Mouse (Mus musculus) lung, embryonic 16.5 days (tissue): Measurements from ENCODE around the gene S100a10. TPM values are rescaled to one million over a fixed set of nuclear protein-coding genes. Genes with fewer than 3 reads are reported as not detected.
"Not testable (repeated sequence)": the region's sequence is repeated elsewhere in the genome, so short reads cannot be mapped to it uniquely, and the experiment has no call there.

Source experiments
- ATAC-seq: fragments of 200-750 bp; cut with Nextera tagmentation; 2 replicates; pipeline ENCODE4 v1.8.0; 2017; ENCODE audit warnings: low read depth, mild to moderate bottlenecking, moderate library complexity
- H3K27ac ChIP-seq: fragments of 300-500 bp; sonication (generic); 2 replicates; pipeline ENCODE4 v1.5.1; 2014; ENCODE audit warnings: mild to moderate bottlenecking, control low read depth, low read length
- H3K27me3 ChIP-seq: fragments of 300-500 bp; sonication (generic); 2 replicates; pipeline ENCODE4 v1.6.1; 2014; ENCODE audit warnings: low read depth, low read length, mixed read lengths; ENCODE audit not compliant: control insufficient read depth, insufficient read depth
- H3K36me3 ChIP-seq: fragments of 300-500 bp; sonication (generic); 2 replicates; pipeline ENCODE4 v1.6.1; 2014; ENCODE audit warnings: low read length; ENCODE audit not compliant: control insufficient read depth, insufficient read depth
- H3K4me1 ChIP-seq: fragments of 300-500 bp; sonication (generic); replicated peaks from 2 replicates; pipeline ENCODE4 v1.6.1; 2014; ENCODE audit warnings: low read length, mixed read lengths; ENCODE audit not compliant: control insufficient read depth, insufficient read depth
- H3K4me2 ChIP-seq: fragments of 300-500 bp; sonication (generic); 2 replicates; pipeline ENCODE4 v1.6.1; 2014; ENCODE audit warnings: low read depth, low read length, control low read depth
- H3K4me3 ChIP-seq: fragments of 300-500 bp; sonication (generic); 2 replicates; pipeline ENCODE4 v1.5.1; 2014; ENCODE audit warnings: mild to moderate bottlenecking, low read length, control low read depth
- H3K9ac ChIP-seq: fragments of 300-500 bp; sonication (generic); 2 replicates; pipeline ENCODE4 v1.6.1; 2014; ENCODE audit warnings: low read length, control low read depth
- H3K9me3 ChIP-seq: fragments of 300-500 bp; sonication (generic); 2 replicates; pipeline ENCODE4 v1.6.1; 2016; ENCODE audit warnings: low read length; ENCODE audit not compliant: control insufficient read depth
- WGBS: fragments of 180-500 bp; shearing (Covaris S2); extraction: QIAGEN DNeasy Blood & Tissue Kit; methylation state at CpG from one replicate; pipeline ENCODE4 v1.1.7; 2014; 5-methylcytosine and 5-hydroxymethylcytosine counted together
- polyA plus RNA-seq: library from polyadenylated mRNA; unstranded; fragments of >200 nt; fragmentation: Nextera tagmentation; extraction: Ambion mirVana; gene quantifications from 2 replicates; pipeline ENCODE4 v1.2.1, GENCODE M21; 2015

S100a10 gene
- polyA plus RNA-seq, 1 experiment from 2014 or later, result 320 TPM

DNA sequence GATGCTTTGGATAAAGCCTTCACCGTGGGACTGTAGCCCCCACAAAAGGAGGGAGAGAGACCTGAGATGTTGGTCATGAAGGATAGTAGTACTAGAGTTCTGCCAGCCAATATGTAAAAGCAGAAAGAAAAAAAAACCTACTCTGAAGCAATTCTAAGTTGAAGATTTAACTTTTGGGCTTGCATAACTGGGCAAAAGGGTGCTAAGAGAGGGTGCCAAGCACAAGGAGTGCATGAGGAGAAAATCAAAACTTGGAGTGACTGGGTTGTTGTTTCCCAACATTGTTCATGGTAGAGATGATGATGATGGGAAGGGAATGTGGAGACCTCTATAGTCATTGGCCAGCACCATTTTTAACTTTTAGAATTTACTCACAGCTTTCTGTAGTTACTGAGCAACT lies 47.0 kb downstream of the S100a10 start:
- Histone ChIP-seq H3K9me3 (no peaks in the 10 kb centered on the region), H3K27me3 (no peaks in the 10 kb centered on the region)

DNA sequence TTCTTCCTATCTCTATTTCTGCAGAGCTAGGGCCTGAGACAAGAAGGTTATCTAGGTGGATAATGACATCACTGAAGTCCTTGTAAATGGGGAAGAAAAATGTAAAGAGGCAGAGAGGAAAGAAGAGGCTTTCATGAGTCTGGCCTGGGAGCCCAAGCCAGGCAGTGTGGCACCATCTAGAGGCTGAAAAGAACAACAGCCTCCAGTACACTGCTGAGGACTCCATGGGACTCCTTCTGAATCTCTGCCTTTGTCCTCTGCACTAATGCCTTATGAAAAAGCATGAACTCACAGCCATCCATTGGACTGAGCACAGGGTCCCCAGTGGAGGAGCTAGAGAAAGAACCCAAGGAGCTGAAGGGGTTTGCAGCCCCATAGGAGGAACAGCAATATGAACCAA lies 54.1 kb downstream of the S100a10 start:
- H3K9ac ChIP-seq, H3K4me2 ChIP-seq, H3K27me3 ChIP-seq, H3K4me3 ChIP-seq, H3K9me3 ChIP-seq, H3K36me3 ChIP-seq, H3K4me1 ChIP-seq, H3K27ac ChIP-seq: not testable (repeated sequence)
- ATAC-seq, result peak; percentile 54; the same call in 1 of the 2 replicates

More for the DNA sequence above, 47.0 kb downstream of the S100a10 start:
- no peak overlapping the region for H3K4me2 ChIP-seq
- peaks cover 9% of the 10 kb centered on the region for H3K4me1 ChIP-seq
- whole genome bisulfite sequencing, result 66% methylated on average over 1 of the region's 1 CpGs
- no peaks in the 10 kb centered on the region for H3K36me3 ChIP-seq
- H3K27ac ChIP-seq, result no peak overlapping the region
- no peak overlapping the region for H3K9ac ChIP-seq
- no peak for ATAC-seq
- no peak overlapping the region for H3K4me3 ChIP-seq

Other genes starting within 250 kb of the S100a10 start
- 0.01 and 0.64 TPM in 2 replicates for gene Hrnr, start 235.3 kb upstream of the S100a10 start, polyA plus RNA-seq
- 0.10 TPM in 1 of 2 replicates, not detected in the other for gene Rptn, start 161.4 kb upstream of the S100a10 start, polyA plus RNA-seq
- 4.8 and 4.9 TPM in 2 replicates for gene Tchh, start 112.8 kb upstream of the S100a10 start, polyA plus RNA-seq
- gene Tchhl1, start 86.3 kb upstream of the S100a10 start, polyA plus RNA-seq, result not detected in 2 replicates
- gene S100a11, start 34.6 kb upstream of the S100a10 start, polyA plus RNA-seq, result 1,535 and 1,592 TPM in 2 replicates
- not detected in 2 replicates for gene Tdpoz2, start 97.6 kb downstream of the S100a10 start, polyA plus RNA-seq
- gene Tdpoz1, start 121.2 kb downstream of the S100a10 start, polyA plus RNA-seq, result not detected in 2 replicates
- not detected in 2 replicates for gene Gm37596, start 138.0 kb downstream of the S100a10 start, polyA plus RNA-seq
- not detected in 2 replicates for gene Gm5773, start 217.9 kb downstream of the S100a10 start, polyA plus RNA-seq
- not detected in 2 replicates for gene Tdpoz4, start 241.3 kb downstream of the S100a10 start, polyA plus RNA-seq